Mouse (Mus musculus) myocyte (in vitro differentiated cells): Measurements from ENCODE around the gene Dmd.

Experiments used
- E2F4 ChIP-seq: IDR thresholded peaks from one replicate; pipeline ENCODE4 v1.6.1; 2011; ENCODE audit warnings: mild to moderate bottlenecking, control low read depth, moderate library complexity; ENCODE audit not compliant: insufficient read depth
- MAX ChIP-seq: IDR thresholded peaks from one replicate; pipeline ENCODE4 v1.6.1; 2011; ENCODE audit warnings: low read depth, mild to moderate bottlenecking, control low read depth
- MYOD1 ChIP-seq, 3 experiments: IDR thresholded peaks; one replicate each; pipeline ENCODE4 v1.6.1; 2011; ENCODE audit warnings: control low read depth in 2 of 3, low read depth in 2 of 3, mild to moderate bottlenecking in 2 of 3, moderate library complexity in 1 of 3; ENCODE audit not compliant: insufficient read length in 2 of 3, control insufficient read depth in 1 of 3
- MYOG ChIP-seq, 3 experiments: IDR thresholded peaks; one replicate each; pipeline ENCODE4 v1.6.1; 2011; ENCODE audit warnings: control low read depth in 2 of 3, low read depth in 2 of 3, mild to moderate bottlenecking in 2 of 3; ENCODE audit not compliant: insufficient read length in 2 of 3, control insufficient read depth in 1 of 3, insufficient read depth in 1 of 3
- POLR2A ChIP-seq: IDR thresholded peaks from one replicate; pipeline ENCODE4 v1.6.1; 2011; ENCODE audit warnings: low read depth, mild to moderate bottlenecking, control low read depth, moderate library complexity; ENCODE audit not compliant: insufficient read length
- POLR2AphosphoS2 ChIP-seq: IDR thresholded peaks from one replicate; pipeline ENCODE4 v1.6.1; 2011; ENCODE audit warnings: low read depth, control low read depth; ENCODE audit not compliant: insufficient read length
- SRF ChIP-seq: IDR thresholded peaks from one replicate; pipeline ENCODE4 v1.6.1; 2011; ENCODE audit warnings: low read depth; ENCODE audit not compliant: control insufficient read depth, insufficient read length
- TCF12 ChIP-seq: IDR thresholded peaks from one replicate; pipeline ENCODE4 v1.6.1; 2011; ENCODE audit warnings: mild to moderate bottlenecking, control low read depth; ENCODE audit not compliant: poor library complexity, insufficient read depth, severe bottlenecking
- TCF3 ChIP-seq: IDR thresholded peaks from one replicate; pipeline ENCODE4 v1.6.1; 2011; ENCODE audit warnings: low read depth, control low read depth; ENCODE audit not compliant: insufficient read length
- USF1 ChIP-seq: IDR thresholded peaks from one replicate; pipeline ENCODE4 v1.6.1; 2011; ENCODE audit warnings: low read depth, mild to moderate bottlenecking, control low read depth, moderate library complexity

DNA sequence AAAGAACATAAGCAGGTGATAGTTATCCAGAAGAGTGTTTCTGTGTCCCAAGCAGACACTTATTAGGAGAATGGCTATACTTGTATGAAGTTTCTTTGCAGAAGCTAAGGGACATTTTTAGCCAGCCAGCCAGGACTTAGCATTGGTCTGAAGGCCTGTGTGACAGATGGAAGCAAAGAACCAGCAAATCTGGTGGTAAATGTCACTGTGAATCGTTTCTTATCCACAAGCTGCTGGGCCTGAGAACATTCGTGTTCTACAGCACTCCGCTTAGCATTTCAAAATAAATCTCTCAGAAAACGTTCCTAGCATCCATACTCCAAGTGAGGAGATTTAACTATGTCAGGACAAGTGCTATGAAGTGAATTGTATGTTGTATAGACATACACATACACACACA lies 1486.9 kb downstream of the Dmd start:
- TF ChIP-seq MYOD1 (IDR thresholded peaks at IDR 0.05; ENCODE audit: control insufficient read depth in 1 of 3, insufficient read length in 2 of 3, low read depth in 2 of 3) (no peak), USF1 (no peak), POLR2A (no peak), E2F4 (no peak), TCF3 (no peak), MYOG (IDR thresholded peaks at IDR 0.05; ENCODE audit: control insufficient read depth in 1 of 3, insufficient read depth in 1 of 3, insufficient read length in 2 of 3, low read depth in 2 of 3) (no peak), POLR2AphosphoS2 (no peak), MAX (no peak), TCF12 (no peak), SRF (no peak)
